ENCODE assay signal across 37 mouse cellular contexts in the genomic region with DNA sequence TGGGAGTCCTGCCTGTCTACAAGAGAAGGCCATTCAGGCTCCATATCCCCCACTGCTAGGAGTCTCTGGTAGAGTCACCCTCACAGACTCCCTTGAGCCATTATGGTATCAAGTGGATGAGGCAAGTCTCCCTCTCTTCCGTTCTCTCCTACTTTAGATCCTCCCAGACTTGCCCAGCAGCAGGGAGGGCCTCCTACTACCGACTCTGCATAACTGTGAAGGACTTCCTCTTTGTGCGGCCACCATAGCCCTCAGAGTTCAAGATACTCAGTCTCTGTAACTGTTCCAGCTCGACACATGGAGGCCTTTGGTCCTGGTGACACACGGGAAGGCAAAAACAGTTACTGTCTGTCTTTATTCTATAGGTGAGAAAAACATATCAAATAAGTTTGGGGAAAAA. TPM values are rescaled to one million over a fixed set of nuclear protein-coding genes. Genes with fewer than 3 reads are reported as not detected.
DNase-seq lines count a peak whose midpoint lies in the region; ATAC-seq and TF ChIP-seq lines count a peak whose summit lies in the region.
"Had no signal": no experiment of that assay in that cellular context is flagged by ENCODE, and none has a peak within 500 bp of the region (broad histone marks: within the 10 kb centered on the region; RNA-seq: fewer than 3 reads in every experiment).

No protein-coding gene starts in this region.

- no peaks in the 10 kb centered on the region for H3K36me3 ChIP-seq in G1E (replicated peaks)
- H3K36me3 ChIP-seq: embryonic facial prominence, embryonic 13.5 days; forebrain, embryonic 10.5 days; forebrain, embryonic 15.5 days; hindbrain, embryonic 13.5 days; midbrain, embryonic 10.5 days; midbrain, embryonic 15.5 days; stomach, embryonic 15.5 days had no signal

- peaks cover 39% of the 10 kb centered on the region for H3K27me3 ChIP-seq in G1E (ENCODE audit: insufficient read depth, low read length)
- H3K27me3 ChIP-seq: embryonic facial prominence, embryonic 13.5 days; forebrain, embryonic 15.5 days; midbrain, embryonic 15.5 days; stomach, embryonic 15.5 days had no signal

- H3K4me3 ChIP-seq in G1E (ENCODE audit: low read depth, low read length) = no peak overlapping the region
- H3K4me3 ChIP-seq: embryonic facial prominence, embryonic 13.5 days; forebrain, embryonic 10.5 days; forebrain, embryonic 15.5 days; hindbrain, embryonic 13.5 days; midbrain, embryonic 10.5 days; midbrain, embryonic 15.5 days; stomach, embryonic 15.5 days had no signal

- H3K9me3 ChIP-seq in G1E (replicated peaks) = no peaks in the 10 kb centered on the region
- H3K9me3 ChIP-seq: embryonic facial prominence, embryonic 13.5 days; forebrain, embryonic 10.5 days; forebrain, embryonic 15.5 days; hindbrain, embryonic 13.5 days; midbrain, embryonic 10.5 days; midbrain, embryonic 15.5 days; stomach, embryonic 15.5 days had no signal

- H3K4me1 ChIP-seq in G1E (ENCODE audit: insufficient read depth, low read depth, low read length) = peaks cover 37% of the 10 kb centered on the region
- H3K4me1 ChIP-seq: embryonic facial prominence, embryonic 13.5 days; forebrain, embryonic 10.5 days; forebrain, embryonic 15.5 days; hindbrain, embryonic 13.5 days; midbrain, embryonic 10.5 days; midbrain, embryonic 15.5 days; stomach, embryonic 15.5 days had no signal

- peak; percentile 68 for ATAC-seq in G1E (ENCODE audit: extremely low read depth, insufficient number of reproducible peaks, low FRiP score, poor library complexity, severe bottlenecking)
- peak; percentile 78 for ATAC-seq in common myeloid progenitor, adult 5-6 weeks (replicated peaks; ENCODE audit: low read depth, poor library complexity, severe bottlenecking)
- ATAC-seq in monocyte, adult 5-6 weeks (replicated peaks; ENCODE audit: insufficient number of reproducible peaks, low FRiP score, low TSS enrichment, poor library complexity, severe bottlenecking) = peak; percentile 45; the same call in 1 of the 2 replicates
- ATAC-seq: activated CD4-positive, CD25-positive, alpha-beta regulatory T cell, adult 4 months; forebrain, embryonic 15.5 days; intestine, embryonic 16.5 days; lung, postnatal 0 days; midbrain, embryonic 15.5 days had no signal

- TF ChIP-seq CTCF in G1E (IDR thresholded peaks at IDR 0.05; ENCODE audit: low read depth, low read length) = no peak

- DNase-seq in A20 (ENCODE audit: low read depth, low spot score) (peak; percentile 43), G1E (ENCODE audit: low spot score) (peak; percentile 55)
- no peak for DNase-seq in yolk sac, embryonic 10.5 days (ENCODE audit: low spot score)
- DNase-seq in heart, adult 11 months = no peak
- DNase-seq in testis, postnatal 10 days (ENCODE audit: low spot score) = no peak
- DNase-seq: adrenal gland, adult 2 months; adrenal gland, postnatal 36 days; cerebellum, adult 8-10 months; heart, adult 18-20 months; heart, postnatal 36 days; kidney, adult 8-10 months; kidney, postnatal 4 days; lung, adult 18-20 months; right cerebral cortex, postnatal 4 days; thymus, postnatal 14 days had no signal

RNA-seq across cellular contexts. Expression of a gene that starts 9.8 kb away (rescaled TPM):
- total RNA-seq in G1E (2014; fragmentation: Nextera tagmentation) = 168 and 190 TPM in 2 replicates
- 304 and 315 TPM in 2 replicates for total RNA-seq in G1E (2017)
- 54.9 and 111 TPM in 2 replicates for polyA plus RNA-seq in G1E (2012)
- 433 and 486 TPM in 2 replicates for total RNA-seq in common myeloid progenitor, adult 5-6 weeks (2017)
- 113 to 215 TPM (median 119 TPM) in 3 replicates for total RNA-seq in monocyte, adult 5-6 weeks (2017)

RNA-seq across cellular contexts. Expression of a gene that starts 10.0 kb away (rescaled TPM):
- total RNA-seq in G1E (2014; fragmentation: Nextera tagmentation) = 0.39 and 0.60 TPM in 2 replicates
- 0.05 and 0.06 TPM in 2 replicates for total RNA-seq in G1E (2017)
- polyA plus RNA-seq in G1E (2012) = not detected in 2 replicates
- not detected in 2 replicates for total RNA-seq in common myeloid progenitor, adult 5-6 weeks (2017)
- total RNA-seq in monocyte, adult 5-6 weeks (2017) = 0.29 TPM in 1 of 3 replicates, not detected in the others
- polyA plus RNA-seq: macrophage had no signal

RNA-seq across cellular contexts. Expression of a gene that starts 20.5 kb away (rescaled TPM):
- total RNA-seq in G1E (2014; fragmentation: Nextera tagmentation) (2.6 and 3.0 TPM in 2 replicates), G1E (2017) (1.7 and 2.8 TPM in 2 replicates)
- polyA plus RNA-seq in G1E (2012) = 5.2 and 5.7 TPM in 2 replicates
- total RNA-seq in common myeloid progenitor, adult 5-6 weeks (2017) = 2.9 and 5.1 TPM in 2 replicates
- total RNA-seq in monocyte, adult 5-6 weeks (2017) = 7.1 to 18.7 TPM (median 10.0 TPM) in 3 replicates

RNA-seq across cellular contexts. Expression of a gene that starts 39.3 kb away (rescaled TPM):
- total RNA-seq in G1E (2014; fragmentation: Nextera tagmentation) (not detected in 2 replicates), G1E (2017) (88.3 and 92.3 TPM in 2 replicates)
- 0.42 and 0.70 TPM in 2 replicates for polyA plus RNA-seq in G1E (2012)
- 2.8 and 7.1 TPM in 2 replicates for total RNA-seq in common myeloid progenitor, adult 5-6 weeks (2017)
- total RNA-seq in monocyte, adult 5-6 weeks (2017) = not detected in 3 replicates
- total RNA-seq: adrenal gland, adult 2 months; adrenal gland, postnatal 36 days; gastrocnemius, adult 8-10 months; heart, adult 18-20 months; heart, postnatal 36 days; layer of hippocampus, adult 8-10 months; left cerebral cortex, postnatal 10 days; liver, adult 2 months had no signal
- polyA plus RNA-seq: activated CD4-positive, CD25-positive, alpha-beta regulatory T cell, adult 4 months; adrenal gland, adult 2 months; forebrain, embryonic 10.5 days; forebrain, embryonic 15.5 days; frontal cortex, adult 2 months; hindbrain, embryonic 13.5 days; intestine, embryonic 16.5 days; kidney, postnatal 0 days; limb, embryonic 11.5 days; liver, adult 2 months; lung, postnatal 0 days; macrophage; midbrain, embryonic 10.5 days; midbrain, embryonic 15.5 days; neural tube, embryonic 11.5 days; urinary bladder, adult 2 months had no signal

RNA-seq across cellular contexts. Expression of a gene that starts 47.0 kb away (rescaled TPM):
- not detected in 2 replicates for total RNA-seq in G1E (2014; fragmentation: Nextera tagmentation)
- total RNA-seq in G1E (2017) = 0.82 TPM in 1 of 2 replicates, not detected in the other
- polyA plus RNA-seq in G1E (2012) = not detected in 2 replicates
- total RNA-seq in common myeloid progenitor, adult 5-6 weeks (2017) = 26.2 and 36.6 TPM in 2 replicates
- 1.2 to 3.6 TPM in 2 of 3 replicates, not detected in the other for total RNA-seq in monocyte, adult 5-6 weeks (2017)
- total RNA-seq: adrenal gland, adult 2 months; adrenal gland, postnatal 36 days; gastrocnemius, adult 8-10 months; heart, adult 18-20 months; heart, postnatal 36 days; layer of hippocampus, adult 8-10 months; left cerebral cortex, postnatal 10 days; liver, adult 2 months had no signal
- polyA plus RNA-seq: adrenal gland, adult 2 months; forebrain, embryonic 10.5 days; forebrain, embryonic 15.5 days; frontal cortex, adult 2 months; kidney, postnatal 0 days; lung, postnatal 0 days; midbrain, embryonic 10.5 days; neural tube, embryonic 11.5 days had no signal

Comparison
In these comparisons a context has a peak if more than half of its experiments do, and no peak if none do; other contexts are left out.
1. DNase-seq: peak in A20 (single experiment) and G1E (single experiment); none in yolk sac, embryonic 10.5 days (single experiment), heart, adult 11 months (single experiment) and testis, postnatal 10 days (single experiment).
2. Peak in every context shown above with its lines, with median percentiles within 50 percentile points of each other: ATAC-seq.